Comparison of ENCODE assay signal across 14 mouse cellular contexts in the genomic region with DNA sequence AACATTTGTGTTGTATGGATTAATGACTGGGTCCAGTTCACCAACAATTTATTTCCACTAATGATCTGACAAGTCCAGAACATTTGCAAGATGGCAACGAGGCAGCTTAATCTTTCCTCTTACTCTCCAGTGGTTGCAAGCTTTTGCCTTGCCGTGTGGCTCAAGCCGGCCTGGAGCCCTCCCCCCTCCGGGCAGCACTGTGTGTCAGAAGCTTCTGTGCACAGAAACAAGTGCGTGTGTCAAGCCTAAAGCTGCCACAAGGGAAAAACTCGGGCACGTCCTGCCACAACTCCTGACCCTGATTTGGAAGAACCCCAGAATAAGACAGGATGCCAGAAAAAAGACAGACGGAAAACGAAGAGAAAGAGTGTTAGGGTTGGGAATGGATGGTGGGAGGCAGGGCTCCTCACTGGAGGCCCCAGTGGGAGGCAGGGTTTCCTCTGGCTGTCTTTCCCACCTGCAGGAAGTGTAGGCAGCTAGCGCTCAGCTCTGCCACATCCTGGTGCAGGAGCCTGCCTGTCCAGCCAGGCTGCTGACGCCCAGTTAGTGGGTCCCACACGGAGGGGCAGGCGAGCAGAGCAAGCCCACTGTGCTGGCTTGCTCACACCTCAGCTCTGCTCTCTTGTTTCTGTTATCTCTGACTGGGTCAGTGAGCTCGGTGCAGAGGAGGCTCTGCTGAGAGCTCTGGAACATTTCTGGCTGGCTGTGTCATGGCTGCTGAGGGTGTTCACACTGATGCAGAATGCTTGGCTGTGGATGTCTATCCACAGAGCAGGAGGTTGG.
DNase-seq lines count a peak whose midpoint lies in the region; ATAC-seq and TF ChIP-seq lines count a peak whose summit lies in the region.
"Had no signal": no experiment of that assay in that cellular context is flagged by ENCODE, and none has a peak within 500 bp of the region (broad histone marks: within the 10 kb centered on the region; RNA-seq: fewer than 3 reads in every experiment).

No protein-coding gene starts in this region.

- H3K9ac ChIP-seq in embryonic facial prominence, embryonic 13.5 days: no peak overlapping the region
- no peak overlapping the region for H3K9ac ChIP-seq in heart, embryonic 15.5 days
- no peak overlapping the region for H3K9ac ChIP-seq in lung, postnatal 0 days (replicated peaks; ENCODE audit: low read depth)
- H3K9ac ChIP-seq in forebrain, embryonic 16.5 days (replicated peaks; ENCODE audit: low read depth, low read length): no peak overlapping the region
- H3K9ac ChIP-seq: embryonic facial prominence, embryonic 12.5 days; neural tube, embryonic 13.5 days had no signal

- TF ChIP-seq CTCF in lung, postnatal 0 days (IDR thresholded peaks at IDR 0.05): no peak

- TF ChIP-seq EP300 in lung, postnatal 0 days (IDR thresholded peaks at IDR 0.05): no peak

- no peak overlapping the region for H3K4me2 ChIP-seq in embryonic facial prominence, embryonic 13.5 days
- H3K4me2 ChIP-seq in heart, embryonic 15.5 days: no peak overlapping the region
- H3K4me2 ChIP-seq in lung, postnatal 0 days (replicated peaks; ENCODE audit: low read depth, low read length): no peak overlapping the region
- H3K4me2 ChIP-seq in forebrain, embryonic 16.5 days (ENCODE audit: low read length): no peak overlapping the region
- H3K4me2 ChIP-seq: embryonic facial prominence, embryonic 12.5 days; neural tube, embryonic 13.5 days had no signal

- H3K4me3 ChIP-seq in embryonic facial prominence, embryonic 13.5 days: no peak overlapping the region
- no peak overlapping the region for H3K4me3 ChIP-seq in embryonic facial prominence, embryonic 10.5 days
- no peak overlapping the region for H3K4me3 ChIP-seq in heart, embryonic 15.5 days
- H3K4me3 ChIP-seq in lung, postnatal 0 days (ENCODE audit: low read depth, low read length): no peak overlapping the region
- H3K4me3 ChIP-seq in forebrain, embryonic 16.5 days (replicated peaks; ENCODE audit: low read length): no peak overlapping the region
- H3K4me3 ChIP-seq: embryonic facial prominence, embryonic 12.5 days; midbrain, embryonic 10.5 days; neural tube, embryonic 13.5 days had no signal

- H3K36me3 ChIP-seq in embryonic facial prominence, embryonic 13.5 days: peaks cover 95% of the 10 kb centered on the region
- H3K36me3 ChIP-seq in embryonic facial prominence, embryonic 10.5 days (replicated peaks): peaks cover 99% of the 10 kb centered on the region
- peaks cover 49% of the 10 kb centered on the region for H3K36me3 ChIP-seq in heart, embryonic 15.5 days
- peaks cover 41% of the 10 kb centered on the region for H3K36me3 ChIP-seq in lung, postnatal 0 days (ENCODE audit: insufficient read depth, low read length)
- peaks cover 50% of the 10 kb centered on the region for H3K36me3 ChIP-seq in forebrain, embryonic 16.5 days (ENCODE audit: control insufficient read depth, insufficient read depth)

- DNase-seq in embryonic facial prominence, embryonic 10.5 days (ENCODE audit: low spot score): no peak
- DNase-seq in heart, adult 9 months (ENCODE audit: low spot score in 2 of 2): no peak
- DNase-seq in lung, postnatal 10 days: peak; percentile 28
- DNase-seq in lung, postnatal 0 days (ENCODE audit: low spot score): no peak
- no peak for DNase-seq in spleen, postnatal 14 days (ENCODE audit: low spot score in 2 of 2)
- DNase-seq: adrenal gland, postnatal 14 days; layer of hippocampus, adult 9-11 months had no signal

- H3K4me1 ChIP-seq in embryonic facial prominence, embryonic 13.5 days: peaks cover 3% of the 10 kb centered on the region; the same call in 1 of the 2 replicates
- H3K4me1 ChIP-seq in embryonic facial prominence, embryonic 10.5 days: no peaks in the 10 kb centered on the region
- peaks cover 14% of the 10 kb centered on the region for H3K4me1 ChIP-seq in heart, embryonic 15.5 days (replicated peaks)
- no peaks in the 10 kb centered on the region for H3K4me1 ChIP-seq in lung, postnatal 0 days (ENCODE audit: insufficient read depth, low read depth, low read length)
- H3K4me1 ChIP-seq in forebrain, embryonic 16.5 days (replicated peaks; ENCODE audit: control insufficient read depth, insufficient read depth, low read length): peaks cover 10% of the 10 kb centered on the region; the same call in 1 of the 2 replicates
- H3K4me1 ChIP-seq: embryonic facial prominence, embryonic 12.5 days; midbrain, embryonic 10.5 days; neural tube, embryonic 13.5 days had no signal

- H3K9me3 ChIP-seq in embryonic facial prominence, embryonic 13.5 days: no peaks in the 10 kb centered on the region
- H3K9me3 ChIP-seq in embryonic facial prominence, embryonic 10.5 days: no peaks in the 10 kb centered on the region
- H3K9me3 ChIP-seq in heart, embryonic 15.5 days (replicated peaks): no peaks in the 10 kb centered on the region
- H3K9me3 ChIP-seq in lung, postnatal 0 days (ENCODE audit: low read length): no peaks in the 10 kb centered on the region
- H3K9me3 ChIP-seq in forebrain, embryonic 16.5 days (ENCODE audit: control insufficient read depth, low read length): no peaks in the 10 kb centered on the region
- H3K9me3 ChIP-seq: embryonic facial prominence, embryonic 12.5 days; midbrain, embryonic 10.5 days; neural tube, embryonic 13.5 days had no signal

- no peaks in the 10 kb centered on the region for H3K27me3 ChIP-seq in embryonic facial prominence, embryonic 13.5 days
- no peaks in the 10 kb centered on the region for H3K27me3 ChIP-seq in embryonic facial prominence, embryonic 10.5 days (replicated peaks; ENCODE audit: low read depth, poor library complexity, severe bottlenecking)
- H3K27me3 ChIP-seq in heart, embryonic 15.5 days: no peaks in the 10 kb centered on the region
- H3K27me3 ChIP-seq in lung, postnatal 0 days (replicated peaks; ENCODE audit: insufficient read depth, low read length): no peaks in the 10 kb centered on the region
- H3K27me3 ChIP-seq in forebrain, embryonic 16.5 days (replicated peaks; ENCODE audit: control insufficient read depth, insufficient read depth, low read length): no peaks in the 10 kb centered on the region
- H3K27me3 ChIP-seq: embryonic facial prominence, embryonic 12.5 days; neural tube, embryonic 13.5 days had no signal

- ATAC-seq in embryonic facial prominence, embryonic 13.5 days (ENCODE audit: insufficient number of reproducible peaks, insufficient read depth, low FRiP score, low TSS enrichment, low read depth): no peak
- peak; percentile 54 for ATAC-seq in heart, embryonic 15.5 days (replicated peaks; ENCODE audit: insufficient number of reproducible peaks, insufficient read depth, low FRiP score, low read depth)
- ATAC-seq in lung, postnatal 0 days: no peak
- ATAC-seq in forebrain, embryonic 16.5 days: peak; percentile 49
- ATAC-seq: inflammation-experienced regulatory T-cells, adult 6 months had no signal

- H3K27ac ChIP-seq in embryonic facial prominence, embryonic 13.5 days: peak overlapping the region; percentile 13; the same call in 1 of the 2 replicates
- no peak overlapping the region for H3K27ac ChIP-seq in embryonic facial prominence, embryonic 10.5 days (replicated peaks)
- H3K27ac ChIP-seq in heart, embryonic 15.5 days: peak overlapping the region; percentile 53
- H3K27ac ChIP-seq in lung, postnatal 0 days (ENCODE audit: low read length): no peak overlapping the region
- H3K27ac ChIP-seq in forebrain, embryonic 16.5 days (ENCODE audit: low read length): 0 out of 2 replicates have a peak overlapping the region, but pooled peaks have one; percentile 10
- H3K27ac ChIP-seq: embryonic facial prominence, embryonic 12.5 days; midbrain, embryonic 10.5 days; neural tube, embryonic 13.5 days had no signal

- WGBS in embryonic facial prominence, embryonic 13.5 days: 79% methylated on average over 14 of the region's 14 CpGs
- WGBS in embryonic facial prominence, embryonic 10.5 days: 86% methylated on average over 14 of the region's 14 CpGs
- 42% methylated on average over 14 of the region's 14 CpGs for WGBS in heart, embryonic 15.5 days
- WGBS in lung, postnatal 0 days: 65% methylated on average over 14 of the region's 14 CpGs
- WGBS in forebrain, embryonic 16.5 days: 53% methylated on average over 14 of the region's 14 CpGs

Comparison
In these comparisons a context has a peak if more than half of its experiments do, and no peak if none do; other contexts are left out.
1. H3K27ac ChIP-seq: peak in embryonic facial prominence, embryonic 13.5 days (single experiment), heart, embryonic 15.5 days (single experiment) and forebrain, embryonic 16.5 days (single experiment); none in embryonic facial prominence, embryonic 10.5 days (single experiment) and lung, postnatal 0 days (single experiment).
2. ATAC-seq: peak in heart, embryonic 15.5 days (single experiment) and forebrain, embryonic 16.5 days (single experiment); none in embryonic facial prominence, embryonic 13.5 days (single experiment) and lung, postnatal 0 days (single experiment).